Mouse (Mus musculus) bone marrow, adult 2 months (tissue): ENCODE measurements around the gene Smndc1.

Source experiments
- CTCF ChIP-seq: fragments of 200-500 bp; IDR thresholded peaks from 2 replicates; pipeline ENCODE4 v1.5.1; 2011; ENCODE audit warnings: low read length, control low read depth; ENCODE audit not compliant: control insufficient read depth, insufficient read depth
- POLR2A ChIP-seq: fragments of 200-500 bp; IDR thresholded peaks from 2 replicates; pipeline ENCODE4 v1.6.1; 2011; ENCODE audit warnings: low read depth, mild to moderate bottlenecking, control low read depth, low read length, borderline replicate concordance; ENCODE audit not compliant: control insufficient read depth

GRCm38 (mm10) chr19:53375299-53375698 is 15.1 kb downstream of the Smndc1 start:
- TF ChIP-seq POLR2A: no peak
- TF ChIP-seq CTCF: no peak
